Mouse (Mus musculus) right cerebral cortex, postnatal 25 days (tissue): ENCODE data around the gene Gm5935.
"Not testable (repeated sequence)": the region's sequence is repeated elsewhere in the genome, so short reads cannot be mapped to it uniquely, and the experiment has no call there.

Source experiments
- DNase-seq: peaks from one replicate; pipeline ENCODE4 v3.0.0; 2022

Gm5935 gene

GRCm38 (mm10) chrX:24775064-24775463, at the start of gene Gm5935:
Gene Gm5935 (minus strand): TSS chrX:24775164.
- not testable (repeated sequence) for DNase-seq
